11 mouse cellular contexts compared by ENCODE assay signal in the genomic region with DNA sequence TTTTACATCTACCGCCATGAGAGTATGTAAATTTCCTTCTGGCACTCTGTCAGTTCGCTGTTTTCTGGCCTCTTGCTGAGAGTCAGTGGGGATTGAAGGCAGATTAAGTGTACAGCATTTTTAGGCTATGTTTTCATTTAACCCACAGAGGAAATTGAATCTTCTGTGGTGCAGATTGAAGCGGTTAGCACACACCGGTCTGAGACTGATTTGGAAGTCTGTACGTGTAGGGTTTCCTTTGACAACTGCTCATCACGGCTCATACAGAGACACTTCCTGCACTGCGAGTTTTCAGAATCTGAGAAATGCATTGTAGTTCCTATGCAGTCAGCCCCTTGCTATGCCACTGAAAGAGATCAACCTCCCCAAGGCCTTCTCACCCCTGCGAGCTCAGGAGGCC.
DNase-seq lines count a peak whose midpoint lies in the region; ATAC-seq and TF ChIP-seq lines count a peak whose summit lies in the region.
"Had no signal": no experiment of that assay in that cellular context is flagged by ENCODE, and none has a peak within 500 bp of the region (broad histone marks: within the 10 kb centered on the region; RNA-seq: fewer than 3 reads in every experiment).

No protein-coding gene starts in this region.

- no peaks in the 10 kb centered on the region for H3K9me3 ChIP-seq in midbrain, embryonic 13.5 days
- H3K9me3 ChIP-seq in midbrain, postnatal 0 days (ENCODE audit: low read length) = no peaks in the 10 kb centered on the region
- H3K9me3 ChIP-seq in liver, embryonic 12.5 days (replicated peaks) = no peaks in the 10 kb centered on the region
- H3K9me3 ChIP-seq: lung, embryonic 15.5 days had no signal

- no peaks in the 10 kb centered on the region for H3K36me3 ChIP-seq in midbrain, embryonic 13.5 days
- H3K36me3 ChIP-seq in midbrain, postnatal 0 days (ENCODE audit: insufficient read depth, low read length) = no peaks in the 10 kb centered on the region
- no peaks in the 10 kb centered on the region for H3K36me3 ChIP-seq in liver, embryonic 12.5 days
- H3K36me3 ChIP-seq: lung, embryonic 15.5 days had no signal

- DNase-seq in midbrain, postnatal 0 days (ENCODE audit: low spot score) = no peak
- peak; percentile 52 for DNase-seq in brain, embryonic 14.5 days (ENCODE audit: low read depth)
- DNase-seq in thymus, postnatal 25 days = peak; percentile 55
- no peak for DNase-seq in heart, postnatal 14 days
- no peak for DNase-seq in yolk sac, embryonic 10.5 days (ENCODE audit: low spot score)
- DNase-seq: adrenal gland, adult 2 months; cerebellum, adult 11 months; kidney, postnatal 14 days had no signal

- no peak for TF ChIP-seq CTCF in midbrain, postnatal 0 days (IDR thresholded peaks at IDR 0.05)
- TF ChIP-seq CTCF in brain, embryonic 14.5 days (IDR thresholded peaks at IDR 0.05; ENCODE audit: borderline replicate concordance, extremely low read depth, insufficient read depth, insufficient read length) = no peak

- 0 out of 2 replicates have a peak, but pooled peaks cover 2% of the 10 kb centered on the region for H3K27me3 ChIP-seq in midbrain, embryonic 13.5 days
- H3K27me3 ChIP-seq in midbrain, postnatal 0 days (ENCODE audit: insufficient read depth, low read length) = no peaks in the 10 kb centered on the region; the same call in 1 of the 2 replicates
- H3K27me3 ChIP-seq in liver, embryonic 12.5 days (replicated peaks) = no peaks in the 10 kb centered on the region
- H3K27me3 ChIP-seq: lung, embryonic 15.5 days had no signal

- intact Hi-C loops in heart, postnatal 14 days (cut with DNase I) = no loop called here

- H3K4me1 ChIP-seq in midbrain, embryonic 13.5 days (replicated peaks) = peaks cover 54% of the 10 kb centered on the region
- H3K4me1 ChIP-seq in midbrain, postnatal 0 days (ENCODE audit: insufficient read depth, low read length) = peaks cover 7% of the 10 kb centered on the region; the same call in 1 of the 2 replicates
- H3K4me1 ChIP-seq in liver, embryonic 12.5 days = peaks cover 89% of the 10 kb centered on the region

- peak overlapping the region; percentile 10; the same call in 1 of the 2 replicates for H3K27ac ChIP-seq in midbrain, embryonic 13.5 days
- H3K27ac ChIP-seq in midbrain, postnatal 0 days (ENCODE audit: low read depth, low read length) = no peak overlapping the region
- peak overlapping the region; percentile 88 for H3K27ac ChIP-seq in liver, embryonic 12.5 days
- H3K27ac ChIP-seq: lung, embryonic 15.5 days had no signal

- H3K4me3 ChIP-seq in midbrain, embryonic 13.5 days (replicated peaks) = no peak overlapping the region
- no peak overlapping the region for H3K4me3 ChIP-seq in midbrain, postnatal 0 days (ENCODE audit: low read depth, low read length)
- no peak overlapping the region for H3K4me3 ChIP-seq in liver, embryonic 12.5 days
- H3K4me3 ChIP-seq: lung, embryonic 15.5 days had no signal

- 50% methylated on average over 8 of the region's 8 CpGs for WGBS in midbrain, embryonic 13.5 days
- WGBS in midbrain, postnatal 0 days = 36% methylated on average over 8 of the region's 8 CpGs
- 47% methylated on average over 8 of the region's 8 CpGs for WGBS in liver, embryonic 12.5 days (ENCODE audit: insufficient replicate concordance)

- no peak for TF ChIP-seq POLR2A in brain, embryonic 14.5 days (IDR thresholded peaks at IDR 0.05; ENCODE audit: borderline replicate concordance, extremely low read depth, insufficient read depth, insufficient read length, poor library complexity, severe bottlenecking)

- no peak overlapping the region for H3K4me2 ChIP-seq in midbrain, embryonic 13.5 days (replicated peaks)
- no peak overlapping the region for H3K4me2 ChIP-seq in midbrain, postnatal 0 days (ENCODE audit: low read depth, low read length, poor library complexity, severe bottlenecking)
- peak overlapping the region; percentile 55; the same call in 1 of the 2 replicates for H3K4me2 ChIP-seq in liver, embryonic 12.5 days
- H3K4me2 ChIP-seq: lung, embryonic 15.5 days had no signal

- no peak overlapping the region for H3K9ac ChIP-seq in midbrain, embryonic 13.5 days (replicated peaks)
- H3K9ac ChIP-seq in midbrain, postnatal 0 days (replicated peaks; ENCODE audit: low read length, poor library complexity, severe bottlenecking) = no peak overlapping the region
- H3K9ac ChIP-seq in liver, embryonic 12.5 days = 0 out of 2 replicates have a peak overlapping the region, but pooled peaks have one; percentile 40
- H3K9ac ChIP-seq: lung, embryonic 15.5 days had no signal

- ATAC-seq in midbrain, embryonic 13.5 days = no peak
- no peak for ATAC-seq in midbrain, postnatal 0 days (ENCODE audit: low FRiP score)
- ATAC-seq in liver, embryonic 12.5 days = no peak

Comparison
In these comparisons a context has a peak if more than half of its experiments do, and no peak if none do; other contexts are left out.
1. DNase-seq: peak in brain, embryonic 14.5 days (single experiment) and thymus, postnatal 25 days (single experiment); none in midbrain, postnatal 0 days (single experiment), heart, postnatal 14 days (0 of 2) and yolk sac, embryonic 10.5 days (single experiment).